Mouse (Mus musculus) megakaryocyte, embryonic 14.5 days (primary cell): ENCODE measurements around the gene 1110025L11Rik.
"Not testable (repeated sequence)": the region's sequence is repeated elsewhere in the genome, so short reads cannot be mapped to it uniquely, and the experiment has no call there.

ENCODE experiments used
- FLI1 ChIP-seq: IDR thresholded peaks from 2 replicates; pipeline ENCODE4 v1.6.1; 2012; ENCODE audit warnings: low read length, inconsistent platforms, mixed read lengths
- GATA1 ChIP-seq: IDR thresholded peaks from 3 replicates; pipeline ENCODE4 v1.6.1; 2012; ENCODE audit warnings: mixed read lengths, low read length, inconsistent platforms, borderline replicate concordance

- TF ChIP-seq GATA1, FLI1: not testable (repeated sequence)
These were observed 32.4 kb downstream of the 1110025L11Rik start, which contains the start of gene Krtap6-1 for GRCm38 (mm10) chr16:89031399-89031798.
